21 mouse cellular contexts compared by ENCODE assay signal in genomic region chr5:81365250-81365649, GRCm38 (mm10).
DNase-seq lines count a peak whose midpoint lies in the region; ATAC-seq and TF ChIP-seq lines count a peak whose summit lies in the region.
"Had no signal": no experiment of that assay in that cellular context is flagged by ENCODE, and none has a peak within 500 bp of the region (broad histone marks: within the 10 kb centered on the region; RNA-seq: fewer than 3 reads in every experiment).

No protein-coding gene starts in this region.

- 42% methylated on average over 2 of the region's 2 CpGs for WGBS in kidney, embryonic 14.5 days
- WGBS in midbrain, embryonic 11.5 days: 63% methylated on average over 2 of the region's 2 CpGs
- 69% methylated on average over 2 of the region's 2 CpGs for WGBS in midbrain, postnatal 0 days

- H3K4me2 ChIP-seq in kidney, embryonic 14.5 days (replicated peaks; ENCODE audit: low read depth, low read length): no peak overlapping the region
- H3K4me2 ChIP-seq in midbrain, embryonic 11.5 days: no peak overlapping the region
- no peak overlapping the region for H3K4me2 ChIP-seq in midbrain, postnatal 0 days (ENCODE audit: low read depth, low read length, poor library complexity, severe bottlenecking)
- H3K4me2 ChIP-seq: embryonic facial prominence, embryonic 15.5 days; heart, embryonic 11.5 days; hindbrain, embryonic 15.5 days; stomach, embryonic 15.5 days had no signal

- no peak for DNase-seq in kidney, adult 11 months
- DNase-seq in midbrain, embryonic 11.5 days (ENCODE audit: low spot score, missing footprints): peak; percentile 74
- DNase-seq in midbrain, postnatal 0 days (ENCODE audit: low spot score): no peak
- DNase-seq in adipocyte (ENCODE audit: low spot score): peak; percentile 24
- DNase-seq in layer of hippocampus, postnatal 25 days (ENCODE audit: extremely low spot score in 1 of 2, low spot score in 1 of 2): no peak
- DNase-seq in layer of hippocampus, postnatal 36 days: no peak
- DNase-seq: cerebellum, adult 9-11 months; heart, postnatal 14 days; kidney, postnatal 4 days; left cerebral cortex, postnatal 4 days; liver; lung, postnatal 14 days; retina, postnatal 1 day; thymus, adult 2 months had no signal

- no peak overlapping the region for H3K4me3 ChIP-seq in kidney, embryonic 14.5 days (ENCODE audit: low read length)
- no peak overlapping the region for H3K4me3 ChIP-seq in midbrain, embryonic 11.5 days (ENCODE audit: low read depth, low read length)
- H3K4me3 ChIP-seq in midbrain, postnatal 0 days (ENCODE audit: low read depth, low read length): no peak overlapping the region
- H3K4me3 ChIP-seq: embryonic facial prominence, embryonic 15.5 days; hindbrain, embryonic 15.5 days; stomach, embryonic 15.5 days had no signal

- no peaks in the 10 kb centered on the region for H3K27me3 ChIP-seq in kidney, embryonic 14.5 days (ENCODE audit: control insufficient read depth, insufficient read depth, low read length)
- H3K27me3 ChIP-seq in midbrain, embryonic 11.5 days (ENCODE audit: control insufficient read depth, insufficient read depth, low read length): no peaks in the 10 kb centered on the region
- H3K27me3 ChIP-seq in midbrain, postnatal 0 days (ENCODE audit: insufficient read depth, low read length): no peaks in the 10 kb centered on the region
- H3K27me3 ChIP-seq: embryonic facial prominence, embryonic 15.5 days; hindbrain, embryonic 15.5 days; stomach, embryonic 15.5 days had no signal

- H3K9me3 ChIP-seq in kidney, embryonic 14.5 days (ENCODE audit: control insufficient read depth, low read length): no peaks in the 10 kb centered on the region
- no peaks in the 10 kb centered on the region for H3K9me3 ChIP-seq in midbrain, embryonic 11.5 days (ENCODE audit: control insufficient read depth, low read length)
- no peaks in the 10 kb centered on the region for H3K9me3 ChIP-seq in midbrain, postnatal 0 days (ENCODE audit: low read length)
- H3K9me3 ChIP-seq: embryonic facial prominence, embryonic 15.5 days; hindbrain, embryonic 15.5 days; stomach, embryonic 15.5 days had no signal

- no peak overlapping the region for H3K27ac ChIP-seq in kidney, embryonic 14.5 days (ENCODE audit: low read depth, low read length)
- H3K27ac ChIP-seq in midbrain, embryonic 11.5 days (ENCODE audit: low read depth, low read length): no peak overlapping the region
- no peak overlapping the region for H3K27ac ChIP-seq in midbrain, postnatal 0 days (ENCODE audit: low read depth, low read length)
- H3K27ac ChIP-seq: embryonic facial prominence, embryonic 15.5 days; hindbrain, embryonic 15.5 days; stomach, embryonic 15.5 days had no signal

- H3K36me3 ChIP-seq in kidney, embryonic 14.5 days (ENCODE audit: control insufficient read depth, insufficient read depth, low read length): no peaks in the 10 kb centered on the region
- no peaks in the 10 kb centered on the region for H3K36me3 ChIP-seq in midbrain, embryonic 11.5 days (ENCODE audit: control insufficient read depth, insufficient read depth, low read length)
- no peaks in the 10 kb centered on the region for H3K36me3 ChIP-seq in midbrain, postnatal 0 days (ENCODE audit: insufficient read depth, low read length)
- H3K36me3 ChIP-seq: embryonic facial prominence, embryonic 15.5 days; G1E; hindbrain, embryonic 15.5 days; stomach, embryonic 15.5 days had no signal

- peak; percentile 55; the same call in 1 of the 2 replicates for ATAC-seq in kidney, embryonic 14.5 days (ENCODE audit: low FRiP score, low TSS enrichment)
- no peak for ATAC-seq in midbrain, embryonic 11.5 days (ENCODE audit: low FRiP score)
- ATAC-seq in midbrain, postnatal 0 days (ENCODE audit: low FRiP score): no peak
- ATAC-seq: intestine, embryonic 16.5 days had no signal

- TF ChIP-seq CTCF in midbrain, postnatal 0 days (IDR thresholded peaks at IDR 0.05): no peak

- H3K4me1 ChIP-seq in kidney, embryonic 14.5 days (ENCODE audit: control insufficient read depth, insufficient read depth, low read length): no peaks in the 10 kb centered on the region
- H3K4me1 ChIP-seq in midbrain, embryonic 11.5 days (ENCODE audit: control insufficient read depth, insufficient read depth, low read length): no peaks in the 10 kb centered on the region
- no peaks in the 10 kb centered on the region for H3K4me1 ChIP-seq in midbrain, postnatal 0 days (ENCODE audit: insufficient read depth, low read length)
- H3K4me1 ChIP-seq: embryonic facial prominence, embryonic 15.5 days; hindbrain, embryonic 15.5 days; stomach, embryonic 15.5 days had no signal

- H3K9ac ChIP-seq in kidney, embryonic 14.5 days (ENCODE audit: low read depth, low read length): no peak overlapping the region
- no peak overlapping the region for H3K9ac ChIP-seq in midbrain, embryonic 11.5 days (ENCODE audit: low read length)
- H3K9ac ChIP-seq in midbrain, postnatal 0 days (replicated peaks; ENCODE audit: low read length, poor library complexity, severe bottlenecking): no peak overlapping the region
- H3K9ac ChIP-seq: embryonic facial prominence, embryonic 15.5 days; hindbrain, embryonic 15.5 days; stomach, embryonic 15.5 days had no signal

Comparison
In these comparisons a context has a peak if more than half of its experiments do, and no peak if none do; other contexts are left out.
1. DNase-seq: peak in midbrain, embryonic 11.5 days (single experiment) and adipocyte (single experiment); none in kidney, adult 11 months (single experiment), midbrain, postnatal 0 days (single experiment), layer of hippocampus, postnatal 25 days (0 of 2) and layer of hippocampus, postnatal 36 days (0 of 2).